Mouse (Mus musculus) forebrain, embryonic 14.5 days (tissue): Measurements from ENCODE around the gene Inca1. TPM values are rescaled to one million over a fixed set of nuclear protein-coding genes. Genes with fewer than 3 reads are reported as not detected.

Experiments
- ATAC-seq: fragments of 200-750 bp; cut with Nextera tagmentation; 2 replicates; pipeline ENCODE4 v1.8.0; 2017; ENCODE audit warnings: mild to moderate bottlenecking, moderate library complexity
- DNase-seq: peaks from one replicate; pipeline ENCODE4 v3.0.0-alpha.2; 2015; ENCODE audit warnings: low spot score
- H3K27ac ChIP-seq: fragments of 300-500 bp; sonication (generic); 2 replicates; pipeline ENCODE4 v1.5.1; 2014; ENCODE audit warnings: low read depth, mild to moderate bottlenecking, control low read depth, low read length, moderate library complexity
- H3K27me3 ChIP-seq: fragments of 300-500 bp; sonication (generic); replicated peaks from 2 replicates; pipeline ENCODE4 v1.6.1; 2014; ENCODE audit warnings: low read length, control low read depth, mixed read lengths; ENCODE audit not compliant: control insufficient read depth, insufficient read depth
- H3K36me3 ChIP-seq: fragments of 300-500 bp; sonication (generic); 2 replicates; pipeline ENCODE4 v1.6.1; 2014; ENCODE audit warnings: low read length, control low read depth; ENCODE audit not compliant: control insufficient read depth, insufficient read depth
- H3K4me1 ChIP-seq: fragments of 300-500 bp; sonication (generic); 2 replicates; pipeline ENCODE4 v1.6.1; 2014; ENCODE audit warnings: antibody characterized with exemption, low read length, control low read depth; ENCODE audit not compliant: control insufficient read depth, insufficient read depth
- H3K4me2 ChIP-seq: fragments of 300-500 bp; sonication (generic); 2 replicates; pipeline ENCODE4 v1.6.1; 2014; ENCODE audit warnings: mild to moderate bottlenecking, control low read depth, low read length
- H3K4me3 ChIP-seq: fragments of 300-500 bp; sonication (generic); 2 replicates; pipeline ENCODE4 v1.5.1; 2014; ENCODE audit warnings: low read depth, low read length, control low read depth
- H3K9ac ChIP-seq: fragments of 300-500 bp; sonication (generic); 2 replicates; pipeline ENCODE4 v1.6.1; 2014; ENCODE audit warnings: mild to moderate bottlenecking, low read length, control low read depth, moderate library complexity
- H3K9me3 ChIP-seq: fragments of 300-500 bp; sonication (generic); replicated peaks from 2 replicates; pipeline ENCODE4 v1.6.1; 2016; ENCODE audit warnings: low read length, control low read depth, mixed read lengths; ENCODE audit not compliant: control insufficient read depth
- WGBS: fragments of 180-500 bp; shearing (Covaris S2); extraction: QIAGEN DNeasy Blood & Tissue Kit; methylation state at CpG from one replicate; pipeline ENCODE4 v1.1.7; 2014; 5-methylcytosine and 5-hydroxymethylcytosine counted together
- polyA plus RNA-seq: library from polyadenylated mRNA; unstranded; fragments of >200 nt; fragmentation: Nextera tagmentation; extraction: Ambion mirVana; gene quantifications from 2 replicates; pipeline ENCODE4 v1.2.1, GENCODE M21; 2014

Inca1 gene
- polyA plus RNA-seq, 1 experiment from 2014 or later = 0.75 TPM

DNA sequence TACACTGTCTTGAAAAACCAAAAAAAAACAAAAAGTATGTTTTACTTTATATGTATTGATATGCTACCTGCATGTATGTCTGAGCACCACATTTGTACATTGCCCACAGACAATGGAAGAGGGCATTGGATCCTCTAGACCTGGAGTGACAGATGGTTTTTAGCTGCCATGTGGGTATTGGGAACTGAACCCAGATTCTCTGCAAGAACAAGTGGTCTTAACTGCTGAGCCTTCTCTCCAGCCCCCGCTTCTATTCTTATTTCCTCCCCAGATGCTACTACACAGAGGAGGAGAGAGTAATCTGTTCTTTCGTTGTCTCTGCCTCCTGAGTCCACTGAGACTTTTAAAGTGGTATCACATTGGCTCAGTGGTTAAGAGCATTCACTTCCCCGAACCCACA is 6.5 kb downstream of the Inca1 start:
- no peaks in the 10 kb centered on the region for H3K9me3 ChIP-seq
- H3K27me3 ChIP-seq = no peaks in the 10 kb centered on the region
- H3K27ac ChIP-seq = no peak overlapping the region
- ATAC-seq (no peak), DNase-seq (no peak)
- H3K9ac ChIP-seq = no peak overlapping the region
- no peaks in the 10 kb centered on the region for H3K36me3 ChIP-seq
- H3K4me2 ChIP-seq = no peak overlapping the region
- peaks cover 2% of the 10 kb centered on the region for H3K4me1 ChIP-seq
- no peak overlapping the region for H3K4me3 ChIP-seq
- 77% methylated on average over 3 of the region's 3 CpGs for WGBS

DNA sequence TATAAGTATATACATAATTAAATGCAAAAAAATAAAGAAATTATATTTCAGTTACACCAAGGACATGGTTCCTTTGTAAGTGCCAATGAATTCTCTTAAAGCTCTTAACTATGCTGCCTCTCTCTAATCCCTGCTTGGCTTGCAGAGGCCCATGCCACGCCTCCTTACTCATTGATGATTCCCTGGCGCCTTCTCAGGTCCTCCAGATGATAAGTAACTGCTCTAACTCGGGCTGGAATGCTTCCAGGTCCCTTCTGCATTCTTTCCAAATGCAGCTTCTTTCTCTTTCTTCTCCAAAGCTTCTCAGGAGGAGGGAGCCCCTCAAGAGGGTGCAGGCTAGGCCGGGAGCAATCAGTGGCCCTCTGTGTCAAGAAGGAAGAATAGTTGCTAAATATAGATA is 10.4 kb downstream of the Inca1 start:
- no peak overlapping the region for H3K4me3 ChIP-seq
- peaks cover 10% of the 10 kb centered on the region; the same call in 1 of the 2 replicates for H3K36me3 ChIP-seq
- WGBS = 36% methylated on average over 4 of the region's 4 CpGs
- H3K9ac ChIP-seq = no peak overlapping the region
- no peaks in the 10 kb centered on the region for H3K27me3 ChIP-seq
- no peaks in the 10 kb centered on the region for H3K9me3 ChIP-seq
- DNase-seq = no peak
- H3K27ac ChIP-seq = no peak overlapping the region
- no peak overlapping the region for H3K4me2 ChIP-seq
- peaks cover 10% of the 10 kb centered on the region for H3K4me1 ChIP-seq
- no peak for ATAC-seq

DNA sequence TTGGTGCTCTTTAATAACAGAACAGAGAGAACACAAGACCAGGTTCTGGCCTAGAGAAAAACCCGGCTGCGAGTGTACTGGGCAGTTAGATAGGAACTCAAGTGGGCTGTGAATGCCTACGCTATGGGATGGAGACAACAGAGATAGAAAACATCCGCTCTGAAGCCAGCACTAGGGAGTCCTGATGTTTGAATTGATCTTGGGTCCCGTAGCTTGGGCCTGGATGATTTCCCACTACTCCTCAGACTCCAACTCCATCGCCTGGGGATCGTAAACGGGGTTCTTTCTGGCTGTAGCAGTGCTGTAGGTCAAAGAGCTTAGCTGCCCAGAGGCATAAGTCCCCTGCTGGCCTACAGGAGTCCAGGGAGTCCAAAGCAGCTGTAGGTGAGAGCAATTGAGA is 11.6 kb downstream of the Inca1 start:
- Histone ChIP-seq H3K4me2 (peak overlapping the region; percentile 60), H3K4me1 (peaks cover 10% of the 10 kb centered on the region), H3K36me3 (peaks cover 22% of the 10 kb centered on the region), H3K9me3 (no peaks in the 10 kb centered on the region), H3K27ac (peak overlapping the region; percentile 81; the same call in 1 of the 2 replicates), H3K27me3 (no peaks in the 10 kb centered on the region), H3K4me3 (peak overlapping the region; percentile 84), H3K9ac (peak overlapping the region; percentile 84)
- peak; percentile 7 for DNase-seq
- WGBS = 10% methylated on average over 8 of the region's 8 CpGs
- no peak for ATAC-seq

DNA sequence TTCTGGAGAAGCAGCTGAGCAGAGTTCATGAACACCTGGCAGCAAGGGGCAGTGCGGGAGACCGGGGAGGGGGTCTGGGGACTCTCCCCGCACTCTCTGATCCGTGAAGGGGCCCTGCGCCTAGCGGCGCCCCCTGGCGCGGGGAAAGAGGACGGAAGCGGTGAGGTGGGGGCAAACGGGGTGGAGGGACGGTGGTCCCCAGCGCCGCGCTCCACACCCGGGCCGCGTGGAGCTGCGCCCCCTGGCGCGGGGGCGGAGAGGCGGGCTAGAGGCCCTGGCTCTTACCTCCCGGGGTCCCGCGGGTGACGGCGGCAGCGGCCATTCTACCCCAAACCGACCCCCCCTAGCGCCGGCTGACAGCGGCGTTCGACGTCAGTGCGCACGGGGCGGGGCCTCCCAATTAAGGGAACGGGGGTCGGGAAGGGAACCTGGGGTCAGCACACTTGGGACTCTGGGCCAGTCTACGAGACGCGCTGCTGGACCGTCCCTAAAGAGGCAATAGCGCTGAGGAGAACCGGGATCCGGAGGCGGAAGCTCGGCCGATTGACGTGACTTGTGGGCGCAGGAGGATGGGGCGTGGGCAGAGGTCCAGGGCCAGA is 12.3 kb downstream of the Inca1 start, which contains the start of gene Camta2:
TSS of gene Camta2 (minus strand) at position 505 of the 599 bp plus-strand sequence.
- WGBS = under 1% methylated on average over 51 of the region's 55 CpGs
- Histone ChIP-seq H3K9ac (peak within 1 kb of the TSS; percentile 84), H3K36me3 (peaks cover 28% of the 10 kb centered on the region), H3K27ac (peak within 1 kb of the TSS; percentile 81), H3K4me2 (peak within 1 kb of the TSS; percentile 60), H3K9me3 (no peaks in the 10 kb centered on the region), H3K4me1 (peaks cover 10% of the 10 kb centered on the region), H3K27me3 (no peaks in the 10 kb centered on the region), H3K4me3 (peak within 1 kb of the TSS; percentile 84)
- peak; percentile 84 for ATAC-seq
- peak; percentile 83 for DNase-seq

DNA sequence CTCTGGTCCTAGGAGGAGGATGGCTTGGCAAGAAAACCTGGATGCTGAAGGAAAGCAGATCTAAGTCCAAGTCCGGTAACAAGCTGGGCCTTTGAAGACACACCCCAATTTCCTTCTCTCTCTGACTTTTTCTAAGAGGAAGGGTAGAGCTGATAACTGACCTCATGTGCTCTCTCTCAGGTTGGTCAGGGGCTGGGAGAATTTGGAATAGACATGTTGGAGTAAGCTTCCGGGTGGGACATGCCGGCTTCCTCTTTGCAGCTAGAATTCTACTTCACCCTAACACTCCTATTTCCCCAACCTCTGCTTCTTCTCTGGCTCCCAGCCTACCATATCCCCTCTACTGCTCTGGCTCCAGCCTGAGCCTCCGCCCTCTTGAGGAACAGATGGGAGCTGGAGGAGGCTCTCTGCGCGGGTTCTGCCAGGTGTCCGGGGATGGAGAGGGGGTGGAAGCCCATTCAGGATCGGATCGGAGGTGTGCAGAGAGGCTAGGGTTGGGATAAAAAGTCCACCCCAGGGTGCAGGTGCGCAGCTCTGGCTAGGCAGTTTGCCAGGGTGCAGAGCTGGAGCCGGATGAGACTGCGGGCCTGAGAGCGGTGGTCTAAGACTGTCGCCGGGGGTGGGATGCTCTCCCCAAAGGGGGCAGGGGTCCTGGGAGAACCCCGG is 12.9 kb downstream of the Inca1 start:
- H3K36me3 ChIP-seq = peaks cover 34% of the 10 kb centered on the region
- H3K27me3 ChIP-seq = no peaks in the 10 kb centered on the region
- peak; percentile 73 for ATAC-seq
- H3K9me3 ChIP-seq = no peaks in the 10 kb centered on the region
- H3K4me1 ChIP-seq = peaks cover 16% of the 10 kb centered on the region
- peak overlapping the region; percentile 84 for H3K4me3 ChIP-seq
- DNase-seq = peak; percentile 68
- 4% methylated on average over 16 of the region's 16 CpGs for WGBS
- H3K27ac ChIP-seq = peak overlapping the region; percentile 81
- H3K9ac ChIP-seq = peak overlapping the region; percentile 84
- H3K4me2 ChIP-seq = peak overlapping the region; percentile 60

DNA sequence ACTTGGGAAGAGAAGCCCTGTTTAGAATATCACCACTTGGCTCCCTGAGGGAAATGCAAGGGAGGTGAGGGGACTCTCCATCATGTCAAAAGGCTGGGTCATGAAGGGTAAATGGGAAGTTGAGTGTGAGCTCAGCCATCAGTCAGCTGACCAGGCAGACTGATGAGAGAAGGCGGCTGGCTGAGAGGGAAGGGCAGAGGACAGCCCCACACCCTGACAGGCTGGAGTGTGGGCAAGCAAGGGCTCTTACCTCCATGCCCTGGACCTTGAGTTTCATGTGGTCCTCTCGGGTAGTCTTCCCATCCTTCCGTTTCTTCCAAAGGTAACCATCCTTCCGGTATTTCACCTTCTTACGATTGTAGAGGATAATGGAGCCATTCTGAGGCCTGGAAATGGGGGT is 16.3 kb downstream of the Inca1 start:
- Histone ChIP-seq H3K4me3 (no peak overlapping the region), H3K4me2 (no peak overlapping the region), H3K4me1 (peaks cover 16% of the 10 kb centered on the region), H3K27ac (no peak overlapping the region), H3K9me3 (no peaks in the 10 kb centered on the region), H3K36me3 (peaks cover 51% of the 10 kb centered on the region), H3K27me3 (no peaks in the 10 kb centered on the region), H3K9ac (no peak overlapping the region)
- ATAC-seq (no peak), DNase-seq (no peak)
- WGBS = 92% methylated on average over 5 of the region's 5 CpGs

DNA sequence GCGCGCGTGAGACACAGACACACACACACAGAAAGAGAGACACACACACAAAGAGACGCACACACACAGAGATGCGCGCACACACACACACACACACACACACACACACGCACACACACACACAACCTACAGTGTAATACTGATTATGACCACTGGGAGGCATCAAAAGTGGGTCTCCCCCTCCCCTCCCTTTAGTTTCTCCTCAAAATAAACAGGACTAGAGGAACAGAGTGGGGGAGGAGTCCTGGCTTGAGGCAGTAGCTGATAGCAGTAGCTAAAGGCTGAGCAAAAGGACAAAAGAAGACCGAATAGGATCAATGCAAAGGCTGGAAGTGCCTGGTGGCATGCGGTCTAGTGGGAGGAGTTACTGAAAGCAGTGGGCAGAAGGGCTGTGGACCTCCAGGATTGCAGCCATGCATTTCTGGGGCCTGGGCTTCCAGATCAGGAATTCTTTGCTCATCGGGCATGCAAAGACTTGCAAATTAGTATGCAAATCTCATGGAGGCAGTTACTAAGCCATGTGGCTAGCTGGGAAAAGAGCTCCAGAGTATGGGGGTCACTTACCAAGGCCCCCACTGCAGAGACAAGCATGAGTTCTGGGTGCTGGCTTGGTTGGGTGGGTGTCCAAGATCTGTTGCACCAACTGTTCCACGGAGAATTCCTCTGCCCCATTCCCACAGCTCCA is 17.9 kb downstream of the Inca1 start:
- Histone ChIP-seq H3K9ac (no peak overlapping the region), H3K4me3 (no peak overlapping the region), H3K27me3 (no peaks in the 10 kb centered on the region), H3K27ac (peak overlapping the region; percentile 72), H3K9me3 (no peaks in the 10 kb centered on the region), H3K4me1 (peaks cover 13% of the 10 kb centered on the region), H3K4me2 (peak overlapping the region; percentile 24; the same call in 1 of the 2 replicates), H3K36me3 (peaks cover 57% of the 10 kb centered on the region)
- WGBS = 10% methylated on average over 11 of the region's 11 CpGs
- peak; percentile 88 for DNase-seq
- ATAC-seq = peak; percentile 85

DNA sequence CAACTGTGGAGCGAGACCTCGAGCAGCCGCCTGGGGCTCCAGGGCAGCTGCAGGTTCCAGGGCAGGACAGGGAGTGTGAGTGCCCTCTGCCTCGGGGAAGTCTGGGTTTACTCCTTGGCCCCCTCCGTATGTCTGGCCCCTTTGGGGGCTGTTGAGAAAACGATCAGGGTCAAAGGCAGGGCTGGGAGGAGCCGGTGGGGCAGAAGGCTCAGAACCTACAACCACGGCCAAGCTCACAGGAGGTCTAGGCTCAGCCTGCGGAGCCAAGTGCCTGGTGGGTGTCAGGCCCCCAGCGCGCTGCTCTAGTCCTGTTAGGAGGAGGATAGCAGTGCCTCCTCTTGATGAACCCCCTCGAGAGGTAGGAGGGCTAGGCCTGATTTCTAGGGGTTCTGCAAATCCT is 18.8 kb downstream of the Inca1 start:
- Histone ChIP-seq H3K27ac (no peak overlapping the region), H3K36me3 (peaks cover 62% of the 10 kb centered on the region), H3K27me3 (no peaks in the 10 kb centered on the region), H3K4me1 (peaks cover 8% of the 10 kb centered on the region), H3K4me2 (no peak overlapping the region), H3K9me3 (no peaks in the 10 kb centered on the region), H3K9ac (no peak overlapping the region), H3K4me3 (no peak overlapping the region)
- DNase-seq (no peak), ATAC-seq (no peak)
- 65% methylated on average over 12 of the region's 12 CpGs for WGBS

DNA sequence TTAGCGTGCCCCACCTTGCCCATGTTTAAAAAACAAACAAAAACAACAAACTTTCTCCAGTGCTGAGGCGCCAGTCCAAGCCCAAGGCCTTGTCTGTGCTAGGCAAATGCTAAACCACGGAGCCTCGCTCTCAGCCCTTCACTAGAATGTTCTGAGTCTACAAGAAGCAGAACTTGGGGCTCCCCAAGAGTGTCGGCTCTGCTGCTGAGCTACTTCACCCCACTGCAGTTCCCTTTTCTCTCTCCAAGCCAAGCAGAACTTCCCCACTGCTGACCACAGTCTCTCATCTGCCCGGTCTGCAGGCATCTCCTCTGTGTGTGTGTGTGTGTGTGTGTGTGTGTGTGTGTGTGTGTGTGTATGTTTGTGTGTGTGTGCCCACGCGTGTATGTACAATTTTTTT is 20.1 kb downstream of the Inca1 start:
- ATAC-seq = no peak
- 93% methylated on average over 8 of the region's 8 CpGs for WGBS
- no peaks in the 10 kb centered on the region for H3K9me3 ChIP-seq
- H3K4me2 ChIP-seq = no peak overlapping the region
- peaks cover 8% of the 10 kb centered on the region for H3K4me1 ChIP-seq
- H3K4me3 ChIP-seq = no peak overlapping the region
- DNase-seq = no peak
- no peaks in the 10 kb centered on the region for H3K27me3 ChIP-seq
- peaks cover 66% of the 10 kb centered on the region for H3K36me3 ChIP-seq
- H3K9ac ChIP-seq = no peak overlapping the region
- H3K27ac ChIP-seq = no peak overlapping the region
